Mouse (Mus musculus) kidney, embryonic 16.5 days (tissue): ENCODE data around the gene Mettl4. TPM values are rescaled to one million over a fixed set of nuclear protein-coding genes. Genes with fewer than 3 reads are reported as not detected.

Experiments used
- ATAC-seq: fragments of 200-750 bp; cut with Nextera tagmentation; 2 replicates; pipeline ENCODE4 v1.8.0; 2017; ENCODE audit warnings: moderate TSS enrichment; ENCODE audit not compliant: low FRiP score, low TSS enrichment
- H3K27ac ChIP-seq: fragments of 300-500 bp; sonication (generic); 2 replicates; pipeline ENCODE4 v1.5.1; 2014; ENCODE audit warnings: low read length
- H3K27me3 ChIP-seq: fragments of 300-500 bp; sonication (generic); 2 replicates; pipeline ENCODE4 v1.6.1; 2014; ENCODE audit warnings: low read length, control low read depth, mixed read lengths; ENCODE audit not compliant: insufficient read depth
- H3K36me3 ChIP-seq: fragments of 300-500 bp; sonication (generic); 2 replicates; pipeline ENCODE4 v1.6.1; 2014; ENCODE audit warnings: low read length, control low read depth, mixed read lengths; ENCODE audit not compliant: insufficient read depth
- H3K4me1 ChIP-seq: fragments of 300-500 bp; sonication (generic); 2 replicates; pipeline ENCODE4 v1.6.1; 2014; ENCODE audit warnings: low read length, control low read depth, mixed read lengths; ENCODE audit not compliant: insufficient read depth
- H3K4me2 ChIP-seq: fragments of 300-500 bp; sonication (generic); replicated peaks from 2 replicates; pipeline ENCODE4 v1.6.1; 2014; ENCODE audit warnings: low read depth, low read length
- H3K4me3 ChIP-seq: fragments of 300-500 bp; sonication (generic); 2 replicates; pipeline ENCODE4 v1.5.1; 2014; ENCODE audit warnings: mild to moderate bottlenecking, low read length
- H3K9ac ChIP-seq: fragments of 300-500 bp; sonication (generic); replicated peaks from 2 replicates; pipeline ENCODE4 v1.6.1; 2014; ENCODE audit warnings: low read length
- H3K9me3 ChIP-seq: fragments of 300-500 bp; sonication (generic); 2 replicates; pipeline ENCODE4 v1.6.1; 2016; ENCODE audit warnings: low read length, control low read depth
- WGBS: fragments of 180-500 bp; shearing (Covaris S2); extraction: QIAGEN DNeasy Blood & Tissue Kit; methylation state at CpG from one replicate; pipeline ENCODE4 v1.1.7; 2014; 5-methylcytosine and 5-hydroxymethylcytosine counted together
- polyA plus RNA-seq: library from polyadenylated mRNA; unstranded; fragments of >200 nt; fragmentation: Nextera tagmentation; extraction: Ambion mirVana; gene quantifications from 2 replicates; pipeline ENCODE4 v1.2.1, GENCODE M21; 2015

The Mettl4 gene
- polyA plus RNA-seq = 20.6 and 21.1 TPM in 2 replicates

DNA sequence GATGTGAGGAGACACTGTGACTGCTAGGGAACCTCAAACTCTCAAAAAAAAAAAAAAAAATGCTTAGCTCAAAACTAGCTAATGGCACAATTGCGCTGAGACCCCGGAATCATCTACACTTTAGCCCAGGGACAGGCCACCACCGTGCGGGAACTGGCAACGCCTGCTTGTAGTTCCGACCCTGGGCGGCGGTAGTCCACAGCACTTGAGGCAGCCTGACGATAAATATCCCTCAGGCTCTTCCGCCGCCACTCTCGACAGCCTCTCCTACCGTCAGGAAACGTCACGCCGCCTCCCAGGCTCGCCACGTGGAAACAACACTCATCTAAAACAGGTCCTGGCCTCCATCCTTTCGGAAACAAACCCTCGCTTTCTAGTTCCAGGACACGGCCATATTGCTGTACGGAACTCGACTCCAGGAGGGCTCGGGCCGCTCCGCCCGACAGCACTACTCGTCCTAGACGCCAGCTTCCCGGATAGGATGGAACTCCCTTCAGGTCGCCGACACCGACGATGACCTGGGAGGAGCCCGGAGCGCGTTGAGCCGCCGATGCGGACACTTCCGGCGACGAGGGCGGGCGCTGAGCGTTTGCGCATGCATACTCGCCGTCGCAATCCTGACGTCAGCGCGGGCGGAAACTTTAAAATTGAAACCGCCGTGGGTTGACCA lies at the start of gene Mettl4:
TSS of gene Mettl4 (minus strand) at position 554 of the 670 bp plus-strand sequence.
- under 1% methylated on average over 56 of the region's 56 CpGs for WGBS
- Histone ChIP-seq H3K9ac (peak within 1 kb of the TSS; percentile 81), H3K4me3 (peak within 1 kb of the TSS; percentile 77), H3K36me3 (0 out of 2 replicates have a peak, but pooled peaks cover 4% of the 10 kb centered on the region), H3K4me2 (peak within 1 kb of the TSS; percentile 71), H3K4me1 (peaks cover 12% of the 10 kb centered on the region), H3K27me3 (no peaks in the 10 kb centered on the region), H3K27ac (peak within 1 kb of the TSS; percentile 98), H3K9me3 (no peaks in the 10 kb centered on the region)
- peak; percentile 99 for ATAC-seq

DNA sequence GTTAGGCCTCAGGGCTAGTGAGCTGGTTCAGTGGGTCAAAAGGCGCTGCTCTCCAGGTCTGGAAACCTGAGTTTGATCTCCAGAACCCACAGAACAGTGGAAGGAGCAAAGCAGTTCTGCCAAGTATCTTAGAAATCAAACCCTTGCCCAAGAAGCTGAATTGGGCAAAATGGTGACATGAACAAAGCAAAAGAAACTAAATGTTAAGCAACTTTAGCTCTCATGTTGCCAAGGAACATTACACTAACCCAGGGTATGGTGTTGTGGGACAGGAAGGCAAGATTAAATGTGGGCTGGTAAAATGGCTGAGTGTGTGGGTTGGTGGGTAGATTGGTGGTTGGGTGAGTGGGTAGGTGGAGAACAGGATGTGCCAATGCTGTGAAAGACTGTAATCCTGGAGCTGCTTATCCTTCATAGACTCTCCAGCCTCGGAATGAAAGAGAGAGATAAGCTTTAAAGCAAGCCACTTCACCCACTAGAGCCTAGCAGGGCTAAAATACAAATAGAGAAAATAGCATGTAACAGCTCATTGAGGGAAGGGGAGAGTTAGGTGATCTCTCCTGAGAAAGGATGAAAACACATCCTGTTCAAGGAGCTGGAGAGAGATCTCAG lies 29.2 kb upstream of the Mettl4 start:
- H3K27ac ChIP-seq = no peak overlapping the region
- no peak overlapping the region for H3K4me3 ChIP-seq
- peaks cover 15% of the 10 kb centered on the region for H3K36me3 ChIP-seq
- ATAC-seq = no peak
- no peaks in the 10 kb centered on the region for H3K9me3 ChIP-seq
- H3K9ac ChIP-seq = no peak overlapping the region
- no peak overlapping the region for H3K4me2 ChIP-seq
- no peaks in the 10 kb centered on the region for H3K27me3 ChIP-seq
- no peaks in the 10 kb centered on the region for H3K4me1 ChIP-seq
- WGBS = 78% methylated on average over 2 of the region's 2 CpGs

DNA sequence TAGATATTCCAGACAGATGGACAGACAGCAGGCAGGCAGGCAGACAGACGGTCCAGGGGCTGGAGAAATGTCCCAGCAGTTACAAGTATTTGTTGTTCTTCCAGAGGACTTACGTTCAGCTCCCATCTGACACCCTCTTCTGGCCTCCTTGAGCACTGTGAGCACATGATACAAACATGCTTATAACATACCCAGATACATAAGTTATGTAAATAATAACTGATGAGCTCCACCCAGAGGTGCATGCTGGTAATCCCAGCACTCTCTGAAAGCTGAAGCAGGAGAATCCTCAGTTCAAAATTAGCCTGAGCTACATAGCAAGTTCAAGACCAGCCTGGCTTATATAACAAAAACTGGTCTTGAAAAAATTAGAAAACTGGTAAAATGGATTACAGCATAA lies 18.7 kb upstream of the Mettl4 start:
- 98% methylated on average over 2 of the region's 2 CpGs for WGBS
- no peak overlapping the region for H3K27ac ChIP-seq
- H3K4me2 ChIP-seq = no peak overlapping the region
- no peak overlapping the region for H3K4me3 ChIP-seq
- ATAC-seq = no peak
- no peaks in the 10 kb centered on the region for H3K27me3 ChIP-seq
- H3K9ac ChIP-seq = no peak overlapping the region
- peaks cover 34% of the 10 kb centered on the region for H3K36me3 ChIP-seq
- no peaks in the 10 kb centered on the region for H3K9me3 ChIP-seq
- H3K4me1 ChIP-seq = no peaks in the 10 kb centered on the region

DNA sequence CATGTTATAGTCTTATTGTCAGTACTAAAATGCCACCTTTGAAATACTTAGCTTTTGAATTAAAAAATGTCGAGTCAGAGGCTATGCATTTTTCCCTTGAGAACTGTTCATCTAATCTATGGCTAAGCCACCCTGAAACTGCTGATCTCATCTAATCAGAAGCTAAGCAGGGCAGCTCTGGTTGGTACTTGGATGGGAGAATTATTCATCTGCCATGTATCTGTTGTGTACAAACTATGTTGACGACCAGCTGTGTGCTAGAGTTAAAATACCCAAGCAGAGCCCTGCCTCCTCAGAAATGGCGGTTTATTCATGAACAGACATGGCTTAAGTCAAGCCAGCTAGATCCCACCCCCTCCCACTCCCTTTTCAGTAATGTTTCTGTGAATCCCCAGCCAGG lies 14.9 kb upstream of the Mettl4 start:
- ATAC-seq = no peak
- Histone ChIP-seq H3K4me2 (no peak overlapping the region), H3K4me1 (no peaks in the 10 kb centered on the region), H3K4me3 (no peak overlapping the region), H3K36me3 (peaks cover 25% of the 10 kb centered on the region), H3K9ac (no peak overlapping the region), H3K27ac (no peak overlapping the region), H3K27me3 (no peaks in the 10 kb centered on the region), H3K9me3 (no peaks in the 10 kb centered on the region)
- 90% methylated on average over 3 of the region's 3 CpGs for WGBS

DNA sequence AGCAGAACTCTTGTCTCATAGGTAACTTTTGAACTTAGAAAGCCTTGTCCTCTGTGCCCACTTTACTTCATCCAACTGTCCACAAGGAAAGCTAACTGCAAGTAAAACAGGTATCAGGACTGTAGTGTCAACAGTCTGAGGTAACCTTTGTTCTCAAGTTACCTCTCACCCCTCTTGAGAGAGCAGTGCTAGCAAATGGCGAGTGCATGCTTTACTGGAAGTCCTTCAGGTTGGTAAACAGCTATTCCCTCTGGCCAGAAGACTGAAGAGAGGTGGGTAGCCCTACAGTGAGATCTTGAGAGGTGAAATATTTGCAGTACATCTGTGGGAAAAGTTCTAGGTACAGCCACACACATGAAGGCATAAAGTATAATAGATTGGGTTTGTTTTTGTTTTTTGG lies 14.2 kb upstream of the Mettl4 start:
- H3K36me3 ChIP-seq = peaks cover 24% of the 10 kb centered on the region
- 70% methylated on average over 1 of the region's 1 CpGs for WGBS

DNA sequence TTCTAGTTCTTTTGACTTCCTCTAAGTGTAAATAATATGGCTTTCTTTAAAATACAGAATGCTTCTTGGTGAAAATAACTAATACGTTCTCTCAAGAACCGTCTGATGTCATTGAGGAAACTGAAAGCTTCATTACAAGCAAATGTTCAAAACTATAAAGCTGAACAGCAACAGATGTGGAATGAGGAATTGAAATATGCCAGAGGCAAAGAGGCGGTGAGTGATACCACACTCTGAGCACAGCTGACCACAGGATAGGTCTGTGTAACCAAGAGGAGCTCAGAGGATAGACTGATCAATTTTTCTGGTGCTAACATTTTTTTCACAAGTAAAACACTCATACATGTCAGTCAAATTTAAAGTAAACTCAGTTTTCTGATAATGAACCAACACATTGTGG lies 12.6 kb upstream of the Mettl4 start:
- no peak for ATAC-seq
- no peaks in the 10 kb centered on the region for H3K9me3 ChIP-seq
- H3K4me1 ChIP-seq = no peaks in the 10 kb centered on the region
- 96% methylated on average over 3 of the region's 3 CpGs for WGBS
- no peak overlapping the region for H3K4me3 ChIP-seq
- H3K36me3 ChIP-seq = peaks cover 27% of the 10 kb centered on the region
- no peak overlapping the region for H3K27ac ChIP-seq
- H3K4me2 ChIP-seq = no peak overlapping the region
- H3K9ac ChIP-seq = no peak overlapping the region
- H3K27me3 ChIP-seq = no peaks in the 10 kb centered on the region

More for the DNA sequence above, 14.2 kb upstream of the Mettl4 start:
- no peak overlapping the region for H3K4me2 ChIP-seq
- H3K9ac ChIP-seq = no peak overlapping the region
- no peak overlapping the region for H3K27ac ChIP-seq
- ATAC-seq = no peak
- H3K4me1 ChIP-seq = no peaks in the 10 kb centered on the region
- no peaks in the 10 kb centered on the region for H3K9me3 ChIP-seq
- H3K27me3 ChIP-seq = no peaks in the 10 kb centered on the region
- no peak overlapping the region for H3K4me3 ChIP-seq

DNA sequence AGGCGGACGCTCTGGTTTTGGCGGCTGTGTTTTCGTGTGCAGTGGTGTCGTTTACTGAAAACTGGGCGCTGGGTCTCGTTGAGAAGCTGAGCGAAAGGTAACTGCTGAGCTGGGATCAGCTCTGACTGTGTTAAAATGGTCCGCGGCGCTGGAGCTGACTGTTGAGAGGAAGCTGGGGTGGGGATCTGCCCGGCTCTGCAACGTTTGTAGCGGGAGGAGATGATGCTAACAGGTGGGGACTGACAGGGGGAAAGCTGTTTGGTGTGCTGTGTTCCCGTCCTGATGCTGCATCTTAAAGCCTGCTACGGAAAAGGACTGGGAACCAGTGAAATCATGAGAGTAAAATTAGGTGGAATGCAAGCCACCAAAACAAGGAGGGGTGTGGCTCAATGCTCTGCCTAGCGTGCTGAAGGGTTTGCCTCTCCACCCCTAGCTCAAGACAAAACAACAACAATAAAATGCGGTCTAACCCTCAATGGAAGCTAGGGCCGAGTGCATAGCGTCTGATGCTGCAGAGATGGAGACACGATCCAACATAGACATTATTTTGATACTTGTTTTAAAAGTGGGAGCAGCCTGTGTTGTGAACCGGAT lies 414 bp upstream of the Mettl4 start:
- Histone ChIP-seq H3K9me3 (no peaks in the 10 kb centered on the region), H3K4me3 (peak overlapping the region; percentile 77), H3K4me1 (peaks cover 12% of the 10 kb centered on the region), H3K4me2 (peak overlapping the region; percentile 71), H3K27ac (peak overlapping the region; percentile 98), H3K27me3 (no peaks in the 10 kb centered on the region), H3K9ac (peak overlapping the region; percentile 81), H3K36me3 (0 out of 2 replicates have a peak, but pooled peaks cover 4% of the 10 kb centered on the region)
- peak; percentile 44; the same call in 1 of the 2 replicates for ATAC-seq
- under 1% methylated on average over 22 of the region's 22 CpGs for WGBS

DNA sequence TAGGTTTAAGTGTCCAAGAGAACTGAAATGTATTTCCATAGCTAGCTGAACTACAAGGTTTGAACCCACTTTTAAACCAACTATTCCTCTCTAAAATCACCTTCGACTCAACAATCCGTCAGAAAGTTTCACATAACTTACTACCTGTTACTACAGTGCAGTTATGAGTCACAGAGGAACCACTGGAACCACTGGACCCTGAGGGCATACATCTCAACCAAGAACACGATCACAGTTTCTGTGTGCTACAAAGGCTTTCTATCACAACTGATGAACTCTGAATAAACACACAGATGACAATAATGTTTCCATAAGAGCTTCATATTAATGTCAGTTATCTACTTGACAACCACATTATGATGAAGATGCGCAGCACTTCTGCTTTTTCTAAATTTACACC lies 11.6 kb downstream of the Mettl4 start:
- H3K36me3 ChIP-seq = peaks cover 3% of the 10 kb centered on the region; the same call in 1 of the 2 replicates
- no peaks in the 10 kb centered on the region for H3K4me1 ChIP-seq
- no peak for ATAC-seq
- H3K9ac ChIP-seq = no peak overlapping the region
- no peaks in the 10 kb centered on the region for H3K27me3 ChIP-seq
- no peak overlapping the region for H3K27ac ChIP-seq
- 88% methylated on average over 4 of the region's 4 CpGs for WGBS
- H3K4me2 ChIP-seq = no peak overlapping the region
- no peak overlapping the region for H3K4me3 ChIP-seq
- no peaks in the 10 kb centered on the region for H3K9me3 ChIP-seq

DNA sequence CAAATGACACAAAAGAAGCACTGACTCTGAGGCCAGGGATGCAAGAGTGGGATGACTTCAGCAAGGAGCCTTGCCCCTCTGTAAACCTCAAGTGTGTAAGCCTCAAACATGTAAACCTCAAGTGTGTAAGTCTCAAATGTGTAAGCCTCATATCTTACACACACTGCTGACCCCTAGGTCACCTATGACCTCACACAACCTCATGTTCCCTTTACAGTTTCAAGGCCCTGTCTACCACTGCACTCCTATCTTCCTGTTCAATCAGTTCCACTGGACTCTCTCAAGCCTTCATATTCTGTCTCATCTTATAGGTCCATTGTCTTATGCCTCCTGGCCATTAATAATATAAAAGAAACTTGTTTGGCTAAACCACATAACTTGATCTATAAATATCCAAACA lies 13.9 kb downstream of the Mettl4 start:
- Histone ChIP-seq H3K4me2 (no peak overlapping the region), H3K9ac (no peak overlapping the region), H3K27me3 (no peaks in the 10 kb centered on the region), H3K9me3 (no peaks in the 10 kb centered on the region), H3K27ac (no peak overlapping the region), H3K36me3 (peaks cover 8% of the 10 kb centered on the region; the same call in 1 of the 2 replicates), H3K4me3 (no peak overlapping the region), H3K4me1 (no peaks in the 10 kb centered on the region)
- ATAC-seq = no peak

DNA sequence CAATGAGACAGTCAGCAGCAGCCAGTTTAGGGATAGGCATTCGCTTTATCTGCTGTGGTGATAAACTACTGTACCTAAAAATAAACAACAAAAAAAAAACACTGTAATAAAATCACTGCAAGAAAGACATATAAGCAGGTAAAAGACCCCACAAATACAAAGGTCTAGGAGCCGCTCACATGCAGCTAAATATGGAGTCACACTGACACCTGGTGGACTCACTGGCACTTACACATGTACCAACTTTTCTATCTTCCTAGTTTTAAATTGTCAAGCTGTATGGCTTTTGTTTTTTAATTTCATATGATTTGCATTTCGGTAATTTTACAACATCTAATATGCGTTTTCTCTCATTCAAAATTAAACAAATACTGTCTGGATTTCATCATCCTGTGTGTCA lies 14.4 kb downstream of the Mettl4 start:
- no peak overlapping the region for H3K27ac ChIP-seq
- ATAC-seq = no peak
- H3K4me2 ChIP-seq = no peak overlapping the region
- H3K4me1 ChIP-seq = no peaks in the 10 kb centered on the region
- peaks cover 8% of the 10 kb centered on the region; the same call in 1 of the 2 replicates for H3K36me3 ChIP-seq
- no peak overlapping the region for H3K9ac ChIP-seq
- H3K9me3 ChIP-seq = no peaks in the 10 kb centered on the region
- 78% methylated on average over 4 of the region's 4 CpGs for WGBS
- no peaks in the 10 kb centered on the region for H3K27me3 ChIP-seq
- no peak overlapping the region for H3K4me3 ChIP-seq
